ENCODE assay signal across 9 mouse cellular contexts in genomic region chr14:31432424-31432823, GRCm38 (mm10). TPM values are rescaled to one million over a fixed set of nuclear protein-coding genes. Genes with fewer than 3 reads are reported as not detected.
DNase-seq lines count a peak whose midpoint lies in the region; ATAC-seq and TF ChIP-seq lines count a peak whose summit lies in the region.
"Had no signal": no experiment of that assay in that cellular context is flagged by ENCODE, and none has a peak within 500 bp of the region (broad histone marks: within the 10 kb centered on the region; RNA-seq: fewer than 3 reads in every experiment).

No protein-coding gene starts in this region.

- H3K4me1 ChIP-seq in kidney, embryonic 15.5 days, result peaks cover 74% of the 10 kb centered on the region
- peaks cover 45% of the 10 kb centered on the region for H3K4me1 ChIP-seq in bone marrow macrophage, adult 2 months (ENCODE audit: control insufficient read depth, insufficient read depth, low read length)
- H3K4me1 ChIP-seq in liver, embryonic 14.5 days (replicated peaks; ENCODE audit: control insufficient read depth in 2 of 2, insufficient read depth in 2 of 2, low read length in 1 of 2), result peaks cover 6 to 30% of the 10 kb centered on the region in 2 experiments

- no peak for TF ChIP-seq POLR2A in bone marrow macrophage, adult 2 months (IDR thresholded peaks at IDR 0.05; ENCODE audit: borderline replicate concordance, low read depth, low read length)

- H3K27me3 ChIP-seq in kidney, embryonic 15.5 days, result no peaks in the 10 kb centered on the region
- H3K27me3 ChIP-seq in liver, embryonic 14.5 days (ENCODE audit: control insufficient read depth, insufficient read depth, low read length), result peaks cover 18% of the 10 kb centered on the region
- H3K27me3 ChIP-seq: embryonic facial prominence, embryonic 12.5 days had no signal

- ATAC-seq in cerebellum, adult (ENCODE audit: insufficient number of reproducible peaks, low FRiP score, low TSS enrichment), result no peak
- ATAC-seq in kidney, embryonic 15.5 days (replicated peaks; ENCODE audit: low FRiP score), result no peak
- ATAC-seq in liver, embryonic 14.5 days (ENCODE audit: insufficient read depth), result no peak

- 26% methylated on average over 4 of the region's 4 CpGs for WGBS in kidney, embryonic 15.5 days
- WGBS in liver, embryonic 14.5 days (ENCODE audit: insufficient replicate concordance), result 22% methylated on average over 4 of the region's 4 CpGs

- no peak overlapping the region for H3K4me2 ChIP-seq in kidney, embryonic 15.5 days
- H3K4me2 ChIP-seq in liver, embryonic 14.5 days (ENCODE audit: low read depth), result peak overlapping the region; percentile 50

- H3K36me3 ChIP-seq in kidney, embryonic 15.5 days, result 0 out of 2 replicates have a peak, but pooled peaks cover 5% of the 10 kb centered on the region
- no peaks in the 10 kb centered on the region for H3K36me3 ChIP-seq in liver, embryonic 14.5 days (replicated peaks; ENCODE audit: control insufficient read depth, insufficient read depth, low read depth)

- no peaks in the 10 kb centered on the region for H3K9me3 ChIP-seq in kidney, embryonic 15.5 days (replicated peaks)
- no peaks in the 10 kb centered on the region for H3K9me3 ChIP-seq in liver, embryonic 14.5 days (ENCODE audit: control insufficient read depth, low read length)
- H3K9me3 ChIP-seq: embryonic facial prominence, embryonic 12.5 days had no signal

- no peak for TF ChIP-seq EP300 in liver, embryonic 14.5 days (IDR thresholded peaks at IDR 0.05; ENCODE audit: low read depth)

- H3K9ac ChIP-seq in kidney, embryonic 15.5 days, result no peak overlapping the region
- no peak overlapping the region for H3K9ac ChIP-seq in liver, embryonic 14.5 days (replicated peaks)
- H3K9ac ChIP-seq: embryonic facial prominence, embryonic 12.5 days had no signal

- TF ChIP-seq CTCF in bone marrow macrophage, adult 2 months (IDR thresholded peaks at IDR 0.05; ENCODE audit: low read depth, low read length), result no peak
- no peak for TF ChIP-seq CTCF in liver, embryonic 14.5 days (IDR thresholded peaks at IDR 0.05; ENCODE audit: low read depth)

- peak overlapping the region; percentile 79 for H3K27ac ChIP-seq in kidney, embryonic 15.5 days
- H3K27ac ChIP-seq in bone marrow macrophage, adult 2 months (ENCODE audit: insufficient read depth, low read depth, low read length), result peak overlapping the region; percentile 53
- H3K27ac ChIP-seq in liver, embryonic 14.5 days, result no peak overlapping the region

- peak; percentile 57 for DNase-seq in cerebellum, adult 9-10 months
- no peak for DNase-seq in kidney, adult 8-10 months
- no peak for DNase-seq in liver, embryonic 14.5 days (ENCODE audit: low read depth in 3 of 3, low spot score in 3 of 3)
- no peak for DNase-seq in yolk sac, embryonic 10.5 days (ENCODE audit: low spot score)
- no peak for DNase-seq in layer of hippocampus, postnatal 36 days

- H3K4me3 ChIP-seq in kidney, embryonic 15.5 days (replicated peaks), result no peak overlapping the region
- peak overlapping the region; percentile 42 for H3K4me3 ChIP-seq in bone marrow macrophage, adult 2 months (ENCODE audit: insufficient read depth, low read length)
- peak overlapping the region; percentile 13 to 24; a peak in 2 of 4 replicates for H3K4me3 ChIP-seq in liver, embryonic 14.5 days (ENCODE audit: insufficient read depth in 1 of 2, low read depth in 2 of 2, low read length in 2 of 2)
- H3K4me3 ChIP-seq: embryonic facial prominence, embryonic 12.5 days had no signal

RNA-seq across cellular contexts. Expression of gene Sh3bp5, which starts 3.5 kb away (rescaled TPM):
- polyA plus RNA-seq in kidney, embryonic 15.5 days (2015; fragmentation: Nextera tagmentation; extraction: Ambion mirVana), result 30.2 and 33.1 TPM in 2 replicates
- polyA plus RNA-seq in bone marrow macrophage, adult 2 months (2012; ENCODE audit: insufficient read depth, insufficient read length, missing spikeins), result 93.0 and 99.5 TPM in 2 replicates
- polyA plus RNA-seq in liver, embryonic 14.5 days (2012; rRNA removed), result 9.8 and 14.7 TPM in 2 replicates
- polyA plus RNA-seq in liver, embryonic 14.5 days (2014; fragmentation: Nextera tagmentation; extraction: Ambion mirVana), result 6.4 and 6.9 TPM in 2 replicates
- total RNA-seq in layer of hippocampus, postnatal 36 days (2021), result 100 to 1,000 TPM; 157 to 168 TPM
